Mouse (Mus musculus) MEL-GATA-1-ER (cell line): ENCODE measurements around the gene Mxd1.

Source experiments
- DNase-seq: peaks from one replicate; pipeline ENCODE4 v3.0.0-alpha.2; 2012; ENCODE audit warnings: low read depth; ENCODE audit errors: extremely low read depth

Mxd1 gene

GRCm38 (mm10) chr6:86646143-86646542 is 22.8 kb downstream of the Mxd1 start:
- DNase-seq = no peak

DNA sequence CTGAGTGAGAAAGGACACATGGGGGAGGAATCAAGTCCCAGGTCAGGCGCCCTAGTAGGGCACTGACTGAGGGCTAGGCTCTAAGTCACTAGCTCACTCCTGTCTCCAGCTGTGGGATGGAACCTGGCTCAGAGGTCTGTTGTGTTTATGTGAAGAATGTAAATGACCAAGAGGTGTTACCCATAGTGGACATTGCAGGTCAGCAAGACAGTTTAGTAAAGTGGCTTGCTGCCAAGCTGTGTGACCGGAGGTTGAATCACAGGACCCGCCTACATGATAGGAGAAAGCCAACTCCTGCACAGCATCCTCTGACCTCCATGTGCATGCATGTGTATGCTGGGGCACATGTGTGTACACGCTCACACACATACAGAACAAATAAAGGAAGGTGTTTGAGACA is 23.4 kb downstream of the Mxd1 start:
- DNase-seq = no peak

DNA sequence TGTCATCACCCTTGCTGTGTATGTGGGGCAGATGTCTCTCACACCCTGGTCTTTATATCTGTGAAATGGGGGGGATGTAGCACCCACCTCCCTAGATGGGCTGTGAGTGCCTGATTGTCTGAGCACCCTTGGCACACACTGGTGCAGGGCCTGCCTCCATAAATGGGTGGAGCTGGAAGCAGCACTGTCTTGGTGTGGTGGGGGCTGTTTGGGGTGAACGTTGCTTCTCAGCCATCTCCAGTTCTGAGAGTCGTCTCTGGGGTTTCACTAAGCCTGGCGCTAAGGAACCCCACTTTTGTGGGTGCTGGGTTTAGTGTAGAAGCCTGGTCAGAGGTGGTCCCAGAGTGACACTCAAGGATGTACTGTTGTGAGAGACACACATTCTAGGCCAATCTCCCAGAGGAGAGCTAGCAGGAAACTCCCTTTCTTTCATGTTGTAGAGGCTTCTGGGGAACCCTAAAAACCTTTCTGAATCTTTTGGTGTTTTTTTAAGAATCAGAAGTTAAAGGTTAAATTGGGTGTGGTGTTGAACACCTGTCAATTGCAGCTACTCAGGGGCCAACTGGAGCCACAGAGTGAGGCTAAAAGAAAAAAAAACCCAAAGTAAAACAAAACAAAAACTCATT is 24.1 kb downstream of the Mxd1 start:
- no peak for DNase-seq

GRCm38 (mm10) chr6:86641716-86642115 is 27.2 kb downstream of the Mxd1 start:
- DNase-seq = no peak

GRCm38 (mm10) chr6:86640776-86641175 is 28.2 kb downstream of the Mxd1 start:
- DNase-seq = no peak

- no peak for DNase-seq
Measured at GRCm38 (mm10) chr6:86640161-86640560, 28.8 kb downstream of the Mxd1 start.

DNA sequence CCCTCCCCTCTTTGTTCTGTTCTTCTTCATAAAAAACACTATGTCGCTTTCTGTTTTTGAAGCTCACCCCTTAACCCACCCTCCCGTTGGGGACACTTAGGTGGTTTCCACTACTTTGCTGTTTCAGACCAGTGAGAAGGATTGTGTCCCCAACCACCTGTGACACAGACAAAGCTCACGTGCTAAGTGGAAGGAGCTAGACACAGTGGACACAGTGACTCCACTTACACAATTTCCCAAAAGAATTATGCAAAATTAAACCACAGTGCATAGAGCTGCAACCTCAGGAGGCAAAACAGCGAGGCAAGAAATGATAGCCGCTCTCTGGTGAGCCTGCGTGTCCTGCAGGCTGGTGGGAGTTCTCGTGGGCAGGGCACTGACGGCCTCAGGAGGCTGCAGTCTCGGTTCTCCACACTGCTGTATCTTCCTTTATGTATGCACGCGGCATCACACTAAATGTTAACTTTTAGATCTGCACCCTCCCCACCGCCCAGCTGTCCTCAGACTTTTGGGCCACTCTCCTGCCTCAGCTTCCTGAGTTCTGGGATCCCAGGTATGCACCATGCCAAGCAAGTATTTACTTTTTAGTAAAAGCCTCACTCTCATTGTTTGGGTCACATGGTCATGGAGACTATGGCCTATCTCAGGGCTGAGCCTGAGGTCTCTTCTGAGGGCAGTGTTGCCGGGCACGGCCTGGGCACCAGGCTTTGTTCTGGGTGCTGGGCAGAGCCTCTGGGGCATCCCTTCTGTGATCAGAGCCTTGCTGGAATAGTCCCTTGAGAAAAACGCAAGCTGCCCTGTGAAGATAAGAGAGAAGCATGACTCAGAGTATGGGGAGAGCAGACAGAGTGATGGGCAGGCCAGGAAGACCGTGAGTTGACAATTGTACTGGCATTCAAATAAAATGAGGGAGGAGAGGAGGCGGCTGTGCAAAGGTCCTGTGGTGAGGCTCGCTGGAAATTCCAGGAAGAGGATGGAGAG is 29.5 kb downstream of the Mxd1 start:
- DNase-seq = peak; percentile 81

DNA sequence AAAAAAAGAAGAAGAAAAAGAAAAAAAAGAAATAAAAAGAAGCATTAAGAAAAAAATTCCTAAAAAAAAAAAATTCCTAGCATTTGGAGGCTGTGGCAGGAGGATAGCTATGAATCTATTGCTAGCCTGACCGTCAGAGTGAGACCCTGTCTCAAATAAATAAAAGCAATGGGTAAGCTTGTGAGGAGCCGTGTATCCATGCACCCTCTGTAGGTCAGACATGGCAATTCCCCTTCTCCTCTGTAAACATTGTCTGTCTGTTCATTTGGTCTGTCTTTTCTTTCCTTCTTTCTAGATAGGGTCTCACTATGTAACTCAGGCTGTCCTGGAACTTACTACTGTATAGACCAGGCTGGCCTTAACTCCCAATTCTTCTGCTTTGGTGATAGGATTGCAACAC is 30.5 kb downstream of the Mxd1 start:
- DNase-seq = no peak

GRCm38 (mm10) chr6:86637860-86638259 is 31.1 kb downstream of the Mxd1 start:
- no peak for DNase-seq

- DNase-seq = peak; percentile 36
Measured at GRCm38 (mm10) chr6:86637171-86637835, 31.7 kb downstream of the Mxd1 start.

GRCm38 (mm10) chr6:86636495-86636894 is 32.5 kb downstream of the Mxd1 start:
- DNase-seq = no peak

GRCm38 (mm10) chr6:86630141-86630540 is 38.8 kb downstream of the Mxd1 start:
- no peak for DNase-seq

DNA sequence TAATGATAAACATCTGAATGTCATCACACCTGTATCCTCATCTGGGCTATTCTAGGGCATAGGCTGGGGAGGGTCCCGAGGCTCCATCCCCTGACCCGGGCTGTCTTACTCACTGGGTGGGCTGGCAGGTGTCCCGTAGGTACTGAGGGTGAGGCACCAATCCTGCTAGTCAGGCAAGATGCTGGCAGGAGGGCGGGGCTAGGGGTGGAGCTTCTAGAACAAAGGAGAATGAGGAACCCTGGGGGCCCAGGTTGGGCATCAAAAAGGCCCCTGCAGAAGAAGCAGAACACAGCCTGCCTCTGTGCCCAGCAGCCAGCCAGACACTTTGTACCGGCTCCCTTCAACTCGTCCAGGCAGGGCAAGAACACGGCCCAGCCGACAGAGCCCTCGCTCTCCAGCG is 41.0 kb downstream of the Mxd1 start, which contains the start of gene Asprv1:
Gene Asprv1 (plus strand): TSS at position 219 of the 400 bp plus-strand sequence.
- DNase-seq = no peak

GRCm38 (mm10) chr6:86624074-86625030 is 44.6 kb downstream of the Mxd1 start:
- no peak for DNase-seq

DNA sequence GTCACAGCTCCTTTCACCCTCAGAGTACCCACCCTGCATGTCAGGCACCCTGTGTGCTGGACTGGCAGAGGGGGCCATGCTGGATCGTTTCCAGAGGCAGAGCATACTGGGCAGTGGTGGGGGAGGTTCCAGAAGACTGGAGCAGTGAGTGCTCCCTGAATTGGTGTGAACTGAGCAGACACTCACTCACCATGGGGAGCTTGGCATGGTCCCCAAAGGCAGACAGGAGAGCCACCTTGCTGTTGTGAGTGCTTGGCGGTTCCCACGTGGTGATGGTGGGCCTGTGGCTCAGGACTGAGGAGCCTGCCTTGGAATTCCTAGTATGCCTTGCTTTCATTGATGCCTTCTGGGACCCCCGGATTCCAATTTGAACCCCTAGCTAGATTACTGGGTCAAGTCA is 45.8 kb downstream of the Mxd1 start:
- no peak for DNase-seq

DNA sequence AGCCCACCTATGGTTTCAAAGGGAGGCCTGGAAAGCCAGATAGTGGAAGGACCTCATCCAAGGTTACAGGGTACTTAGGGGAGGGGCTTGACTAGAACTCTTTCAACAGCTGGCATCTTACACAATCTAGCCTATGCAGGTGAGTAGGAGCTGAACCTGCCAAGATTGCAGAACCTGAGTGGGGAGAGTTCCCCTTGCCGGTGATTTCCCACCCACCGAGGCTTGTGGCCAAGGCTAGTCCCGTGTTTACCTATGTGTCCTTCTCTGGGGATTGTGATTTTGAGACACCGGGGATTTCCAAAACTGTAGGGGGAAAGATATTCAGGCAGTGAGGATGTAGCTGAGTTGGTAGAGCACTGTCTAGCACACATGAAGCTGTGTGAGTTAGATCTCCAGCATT is 53.7 kb downstream of the Mxd1 start:
- DNase-seq = no peak

GRCm38 (mm10) chr6:86610714-86611113 is 58.2 kb downstream of the Mxd1 start:
- no peak for DNase-seq

DNA sequence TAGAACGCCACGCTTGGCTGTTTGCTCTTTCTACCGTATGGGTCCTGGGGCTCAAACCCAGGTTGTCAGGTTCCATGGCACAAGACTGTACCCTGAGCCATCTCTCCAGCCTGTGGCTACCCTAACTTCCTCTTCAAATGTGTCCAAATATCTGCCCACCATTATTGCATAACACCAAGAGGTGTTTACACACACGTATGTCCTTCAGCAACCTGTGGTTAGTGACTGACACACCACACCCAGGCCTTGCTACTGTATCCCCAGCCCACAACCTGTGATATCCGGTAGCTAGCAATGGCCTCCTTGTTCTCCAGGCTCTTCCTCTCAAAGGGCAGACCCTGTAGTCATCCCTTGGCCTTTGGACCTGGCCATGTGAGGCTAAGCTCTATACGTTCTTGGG is 59.7 kb downstream of the Mxd1 start:
- DNase-seq = no peak

DNA sequence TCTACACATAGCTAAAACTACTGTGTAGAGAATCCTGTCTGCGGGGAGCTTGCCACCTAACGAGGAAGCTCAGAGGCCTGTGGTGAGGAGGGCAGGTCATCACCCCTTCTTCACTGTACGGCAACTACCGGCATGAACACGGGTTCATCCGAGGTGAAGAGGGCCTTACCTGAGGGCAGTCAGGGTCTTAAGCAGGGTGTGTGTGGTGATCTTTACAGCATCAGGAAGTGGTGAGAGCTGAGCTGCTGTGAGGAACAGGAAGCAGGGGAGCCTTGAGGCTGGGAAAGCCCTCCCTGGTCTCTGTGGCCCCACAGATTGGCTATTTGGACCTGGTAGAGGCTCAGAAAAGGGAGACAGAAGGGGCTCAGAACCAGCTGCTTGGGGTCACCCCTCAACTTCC is 61.5 kb downstream of the Mxd1 start:
- peak; percentile 14 for DNase-seq

- no peak for DNase-seq
Measured at GRCm38 (mm10) chr6:86606289-86606688, 62.7 kb downstream of the Mxd1 start.

DNA sequence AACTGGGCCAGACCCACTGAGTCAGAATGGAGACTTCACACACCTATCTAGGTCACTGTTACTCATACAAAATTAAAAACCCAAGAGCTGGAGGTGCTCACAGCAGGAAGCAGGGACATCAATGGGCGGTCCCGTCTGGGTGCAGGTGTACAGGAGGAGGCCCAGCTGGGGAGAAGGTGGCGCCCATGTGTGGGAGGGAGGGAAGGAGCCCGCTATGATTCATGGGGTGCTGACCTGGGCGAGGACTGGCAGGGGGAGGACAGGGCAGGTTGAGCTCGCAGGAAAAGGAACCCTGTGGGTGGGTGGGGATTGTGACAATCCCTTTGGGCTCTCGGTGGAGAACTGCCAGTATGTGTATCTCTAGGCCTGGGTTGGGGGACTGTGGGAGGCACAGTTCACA is 63.7 kb downstream of the Mxd1 start:
- DNase-seq = no peak
